Mouse (Mus musculus): ENCODE measurements around the gene Zdhhc9. TPM values are rescaled to one million over a fixed set of nuclear protein-coding genes. Genes with fewer than 3 reads are reported as not detected.

The Zdhhc9 gene
- polyA plus RNA-seq, 1 experiment from 2014 or later: 6.8 TPM

DNA sequence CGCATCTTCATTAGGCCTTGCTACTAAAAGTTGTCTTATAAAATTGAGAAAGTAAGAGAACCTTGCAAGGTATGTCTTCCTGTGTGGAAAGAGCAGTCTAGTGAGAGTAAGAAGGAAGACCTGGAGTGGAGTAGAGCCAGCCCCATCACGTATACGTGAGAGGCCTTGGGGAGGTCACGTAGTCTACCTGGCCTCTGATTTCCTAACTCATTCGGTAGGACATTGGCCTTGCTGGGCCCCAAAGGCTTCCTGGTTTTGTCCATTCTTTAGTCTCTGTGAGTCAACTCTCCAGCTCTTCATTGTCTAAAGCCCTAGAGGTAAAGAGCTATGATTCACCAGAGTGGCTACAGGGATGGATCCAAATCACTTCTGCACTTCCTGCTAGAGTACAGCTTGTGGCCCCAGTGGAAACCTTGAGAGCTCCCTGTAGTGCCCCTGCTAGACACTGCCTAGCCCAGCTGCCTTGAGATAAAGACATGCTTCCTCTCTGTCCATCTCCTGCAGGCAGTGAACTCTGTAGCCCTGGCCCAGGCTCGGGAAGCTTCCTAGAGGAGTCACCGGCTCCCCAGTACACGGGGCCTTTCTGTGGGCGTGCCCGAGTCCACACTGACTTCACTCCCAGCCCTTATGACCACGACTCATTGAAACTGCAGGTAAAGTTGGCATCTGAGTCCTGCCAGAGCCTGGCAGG lies 50.3 kb downstream of the Zdhhc9 start:
- H3K36me3 ChIP-seq: no peaks in the 10 kb centered on the region
- no peaks in the 10 kb centered on the region for H3K9me3 ChIP-seq
- H3K9ac ChIP-seq: no peak overlapping the region
- ATAC-seq (ENCODE audit: low FRiP score, low read depth): no peak
- WGBS: 83% methylated on average over 11 of the region's 11 CpGs
- H3K27ac ChIP-seq: no peak overlapping the region
- H3K4me2 ChIP-seq (replicated peaks): no peak overlapping the region
- no peaks in the 10 kb centered on the region for H3K27me3 ChIP-seq
- H3K4me3 ChIP-seq: no peak overlapping the region
- no peaks in the 10 kb centered on the region for H3K4me1 ChIP-seq

DNA sequence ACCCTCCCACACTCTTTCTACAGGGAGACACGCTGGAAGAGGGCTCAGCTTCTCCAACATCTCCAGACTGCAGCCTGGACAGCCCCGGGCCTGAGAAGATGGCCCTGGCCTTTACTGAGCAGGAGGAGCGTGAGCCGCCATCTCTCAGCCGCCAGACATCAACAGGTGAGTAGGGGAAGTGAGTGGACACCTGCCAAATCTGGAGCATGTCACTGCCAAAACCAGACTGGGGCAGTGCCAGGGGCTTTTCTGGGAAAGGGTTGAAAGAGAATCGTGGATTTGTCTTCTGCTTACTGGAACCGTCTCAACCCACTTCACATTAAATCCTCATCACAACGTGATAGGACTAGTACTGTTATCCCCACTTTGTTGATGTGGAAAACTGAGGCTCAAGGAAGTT lies 51.3 kb downstream of the Zdhhc9 start:
- Histone ChIP-seq H3K4me1 (no peaks in the 10 kb centered on the region), H3K4me2 (replicated peaks) (no peak overlapping the region), H3K9ac (no peak overlapping the region), H3K27me3 (no peaks in the 10 kb centered on the region), H3K4me3 (no peak overlapping the region), H3K9me3 (no peaks in the 10 kb centered on the region), H3K36me3 (no peaks in the 10 kb centered on the region), H3K27ac (no peak overlapping the region)
- WGBS: 83% methylated on average over 8 of the region's 8 CpGs
- ATAC-seq (ENCODE audit: low FRiP score, low read depth): no peak

DNA sequence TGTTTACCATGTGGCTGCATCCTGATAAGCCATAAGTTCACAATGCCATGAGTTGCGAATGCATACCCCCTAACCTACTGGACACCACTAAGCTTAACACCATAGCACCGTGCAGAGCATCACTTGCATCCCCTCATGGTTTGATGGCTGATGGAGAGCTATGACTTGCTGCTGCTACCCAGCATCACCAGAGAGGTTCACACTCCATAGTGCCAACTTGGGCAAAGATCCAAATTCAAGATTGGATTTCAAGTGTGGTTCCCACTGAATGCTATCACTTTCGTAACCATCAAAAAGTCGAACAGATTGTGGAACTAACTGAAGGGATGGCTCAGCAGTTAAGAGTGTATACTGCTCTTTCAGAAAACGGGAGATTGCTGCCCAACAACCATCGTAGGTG lies 53.2 kb downstream of the Zdhhc9 start:
- Histone ChIP-seq H3K36me3 (no peaks in the 10 kb centered on the region), H3K9ac (no peak overlapping the region), H3K4me1 (no peaks in the 10 kb centered on the region), H3K27ac (no peak overlapping the region), H3K4me3 (no peak overlapping the region), H3K27me3 (no peaks in the 10 kb centered on the region), H3K4me2 (replicated peaks) (no peak overlapping the region), H3K9me3 (no peaks in the 10 kb centered on the region)
- 89% methylated on average over 6 of the region's 6 CpGs for WGBS
- no peak for ATAC-seq (ENCODE audit: low FRiP score, low read depth)

DNA sequence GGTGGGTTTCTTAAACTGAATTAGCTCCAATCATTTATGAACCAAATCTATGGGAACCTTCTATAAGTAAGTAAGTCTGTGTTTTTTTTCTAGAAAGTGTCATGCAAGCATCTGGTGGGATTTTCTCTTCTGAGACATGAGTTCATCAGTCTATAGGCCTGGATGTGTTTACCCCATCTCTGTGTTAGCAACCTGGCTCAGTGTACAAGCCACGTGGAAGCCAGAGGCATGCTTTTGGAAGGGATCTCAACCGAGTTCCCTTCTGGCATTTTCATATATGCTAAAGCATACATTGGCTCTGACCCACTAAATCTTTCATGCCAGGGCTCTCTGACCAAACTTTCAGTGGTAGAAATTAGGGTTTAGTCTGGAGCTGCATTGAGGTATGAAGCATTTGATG lies 54.7 kb downstream of the Zdhhc9 start:
- no peak overlapping the region for H3K4me2 ChIP-seq (replicated peaks)
- H3K4me1 ChIP-seq: no peaks in the 10 kb centered on the region
- 68% methylated on average over 2 of the region's 2 CpGs for WGBS
- no peak for ATAC-seq (ENCODE audit: low FRiP score, low read depth)
- no peak overlapping the region for H3K9ac ChIP-seq
- no peak overlapping the region for H3K27ac ChIP-seq
- no peaks in the 10 kb centered on the region for H3K27me3 ChIP-seq
- no peaks in the 10 kb centered on the region for H3K9me3 ChIP-seq
- H3K36me3 ChIP-seq: no peaks in the 10 kb centered on the region
- no peak overlapping the region for H3K4me3 ChIP-seq

DNA sequence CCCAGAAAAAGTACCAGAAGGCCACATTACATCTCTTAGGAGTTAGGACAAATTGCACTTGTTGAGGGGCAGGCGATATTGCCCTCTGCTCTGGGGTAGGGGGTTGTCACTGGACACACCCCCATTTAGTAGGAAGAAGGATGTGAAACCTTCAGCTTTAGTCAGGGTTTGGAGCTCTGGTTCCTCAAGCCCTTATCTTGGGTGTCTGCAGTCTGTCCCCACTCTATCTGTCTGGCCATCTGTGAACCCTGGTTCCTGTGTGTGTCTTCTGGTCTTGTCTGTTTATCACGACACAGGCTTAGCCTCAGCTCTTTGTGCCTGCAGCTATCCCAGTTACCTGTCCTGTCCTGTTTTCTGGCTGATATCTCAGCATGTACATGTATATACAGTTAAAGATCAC lies 55.3 kb downstream of the Zdhhc9 start:
- Histone ChIP-seq H3K36me3 (no peaks in the 10 kb centered on the region), H3K27me3 (no peaks in the 10 kb centered on the region), H3K9ac (no peak overlapping the region), H3K9me3 (no peaks in the 10 kb centered on the region), H3K4me2 (replicated peaks) (no peak overlapping the region), H3K4me1 (no peaks in the 10 kb centered on the region), H3K27ac (no peak overlapping the region), H3K4me3 (no peak overlapping the region)
- no peak for ATAC-seq (ENCODE audit: low FRiP score, low read depth)
- 87% methylated on average over 2 of the region's 2 CpGs for WGBS

DNA sequence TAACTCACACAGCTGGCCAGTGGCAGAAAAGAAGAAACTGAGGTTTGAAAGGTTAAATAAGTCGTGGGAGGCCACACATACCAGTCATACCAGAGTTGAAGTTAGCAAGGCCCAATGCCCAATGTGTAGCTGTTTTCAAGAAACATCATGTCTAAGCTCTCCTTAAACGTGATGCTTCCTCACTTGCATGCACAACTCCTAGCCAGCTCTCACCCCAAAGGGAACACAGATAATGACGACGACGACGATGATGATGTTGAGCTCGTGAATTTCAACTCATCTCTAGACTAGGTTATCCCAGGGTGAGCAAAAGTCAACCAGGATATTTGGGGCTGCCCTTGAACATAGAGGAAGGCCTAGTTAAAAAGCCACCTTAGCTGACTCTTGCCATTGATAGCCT lies 56.6 kb downstream of the Zdhhc9 start:
- ATAC-seq (ENCODE audit: low FRiP score, low read depth): no peak
- Histone ChIP-seq H3K4me3 (no peak overlapping the region), H3K4me1 (no peaks in the 10 kb centered on the region), H3K9ac (no peak overlapping the region), H3K4me2 (replicated peaks) (no peak overlapping the region), H3K27me3 (no peaks in the 10 kb centered on the region), H3K27ac (no peak overlapping the region), H3K36me3 (no peaks in the 10 kb centered on the region), H3K9me3 (no peaks in the 10 kb centered on the region)
- 83% methylated on average over 7 of the region's 7 CpGs for WGBS

DNA sequence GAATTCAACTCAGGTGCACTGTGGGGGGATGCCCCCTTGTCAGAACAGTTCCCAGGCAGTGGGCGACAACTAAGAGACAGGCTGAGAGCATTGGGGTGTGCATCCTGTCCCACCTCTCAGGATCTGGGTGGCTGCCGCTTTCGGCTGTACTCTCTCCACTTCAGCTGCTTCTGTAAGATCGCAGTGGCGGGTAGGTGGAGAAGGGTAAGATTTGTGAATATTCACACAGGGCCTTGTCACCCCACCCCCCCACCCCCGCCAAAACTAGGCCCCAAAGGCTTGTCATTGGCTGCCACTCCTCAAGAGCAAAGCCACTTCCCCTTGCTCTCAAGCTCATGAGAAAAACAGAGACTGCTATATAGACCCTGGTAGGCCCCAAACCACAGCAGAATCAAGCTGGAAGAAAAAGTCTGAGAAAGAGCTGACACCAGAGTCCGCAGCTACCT lies 60.9 kb downstream of the Zdhhc9 start:
- Histone ChIP-seq H3K4me2 (replicated peaks) (no peak overlapping the region), H3K9me3 (no peaks in the 10 kb centered on the region), H3K27ac (no peak overlapping the region), H3K4me1 (0 out of 2 replicates have a peak, but pooled peaks cover 5% of the 10 kb centered on the region), H3K27me3 (no peaks in the 10 kb centered on the region), H3K4me3 (no peak overlapping the region), H3K9ac (no peak overlapping the region), H3K36me3 (no peaks in the 10 kb centered on the region)
- 85% methylated on average over 7 of the region's 7 CpGs for WGBS
- no peak for ATAC-seq (ENCODE audit: low FRiP score, low read depth)

DNA sequence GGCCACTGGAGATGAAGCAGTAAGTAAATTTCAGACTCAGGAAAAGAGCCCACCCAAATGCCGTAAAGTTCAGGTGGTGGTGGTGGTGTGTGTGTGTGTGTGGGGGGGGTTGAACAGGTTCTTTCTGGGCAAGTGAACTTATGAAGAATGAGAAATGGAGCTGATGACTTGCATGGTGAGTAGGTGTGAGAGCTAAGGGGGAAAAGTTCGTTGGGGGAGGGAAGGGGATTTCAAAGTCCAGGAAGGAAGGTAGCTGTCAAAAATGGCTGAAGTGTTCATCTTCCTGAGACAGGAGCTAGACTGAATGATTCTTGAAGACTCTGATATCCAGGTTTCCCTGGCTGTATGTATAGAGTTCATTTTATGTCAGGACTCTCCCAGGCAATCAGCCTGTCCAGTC lies 61.5 kb downstream of the Zdhhc9 start:
- H3K9ac ChIP-seq: no peak overlapping the region
- H3K36me3 ChIP-seq: no peaks in the 10 kb centered on the region
- no peak overlapping the region for H3K4me2 ChIP-seq (replicated peaks)
- 0 out of 2 replicates have a peak, but pooled peaks cover 5% of the 10 kb centered on the region for H3K4me1 ChIP-seq
- 81% methylated on average over 2 of the region's 2 CpGs for WGBS
- no peaks in the 10 kb centered on the region for H3K9me3 ChIP-seq
- H3K27ac ChIP-seq: no peak overlapping the region
- ATAC-seq (ENCODE audit: low FRiP score, low read depth): no peak
- no peak overlapping the region for H3K4me3 ChIP-seq
- no peaks in the 10 kb centered on the region for H3K27me3 ChIP-seq

DNA sequence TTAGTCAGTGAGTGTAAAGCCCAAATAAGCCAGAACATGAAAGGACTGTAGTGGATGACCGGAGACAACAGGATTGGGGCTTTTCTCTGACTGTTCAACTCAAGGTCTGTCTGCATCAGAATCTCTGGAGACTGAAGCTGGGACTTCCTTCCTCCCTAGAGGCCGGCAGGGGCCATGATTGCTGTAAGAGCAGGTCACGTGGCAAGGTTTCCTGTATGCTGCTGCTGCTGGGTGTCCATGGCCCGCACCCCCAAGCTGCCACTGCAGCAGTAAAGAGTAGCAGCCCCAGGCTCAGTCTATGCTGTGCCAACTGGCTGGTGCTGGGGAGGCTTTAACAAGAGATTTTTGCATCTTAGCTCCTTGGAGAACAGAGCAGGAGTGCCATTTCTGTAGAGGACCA lies 62.4 kb downstream of the Zdhhc9 start, which contains the start of gene Sash3:
Gene Sash3 (plus strand): TSS at position 175 of the 400 bp plus-strand sequence.
- no peak within 1 kb of the TSS for H3K4me3 ChIP-seq
- 0 out of 2 replicates have a peak, but pooled peaks cover 5% of the 10 kb centered on the region for H3K4me1 ChIP-seq
- no peak within 1 kb of the TSS for H3K27ac ChIP-seq
- H3K9ac ChIP-seq: no peak within 1 kb of the TSS
- H3K27me3 ChIP-seq: no peaks in the 10 kb centered on the region
- 88% methylated on average over 4 of the region's 4 CpGs for WGBS
- ATAC-seq (ENCODE audit: low FRiP score, low read depth): no peak
- no peaks in the 10 kb centered on the region for H3K36me3 ChIP-seq
- H3K9me3 ChIP-seq: no peaks in the 10 kb centered on the region
- H3K4me2 ChIP-seq (replicated peaks): no peak within 1 kb of the TSS

DNA sequence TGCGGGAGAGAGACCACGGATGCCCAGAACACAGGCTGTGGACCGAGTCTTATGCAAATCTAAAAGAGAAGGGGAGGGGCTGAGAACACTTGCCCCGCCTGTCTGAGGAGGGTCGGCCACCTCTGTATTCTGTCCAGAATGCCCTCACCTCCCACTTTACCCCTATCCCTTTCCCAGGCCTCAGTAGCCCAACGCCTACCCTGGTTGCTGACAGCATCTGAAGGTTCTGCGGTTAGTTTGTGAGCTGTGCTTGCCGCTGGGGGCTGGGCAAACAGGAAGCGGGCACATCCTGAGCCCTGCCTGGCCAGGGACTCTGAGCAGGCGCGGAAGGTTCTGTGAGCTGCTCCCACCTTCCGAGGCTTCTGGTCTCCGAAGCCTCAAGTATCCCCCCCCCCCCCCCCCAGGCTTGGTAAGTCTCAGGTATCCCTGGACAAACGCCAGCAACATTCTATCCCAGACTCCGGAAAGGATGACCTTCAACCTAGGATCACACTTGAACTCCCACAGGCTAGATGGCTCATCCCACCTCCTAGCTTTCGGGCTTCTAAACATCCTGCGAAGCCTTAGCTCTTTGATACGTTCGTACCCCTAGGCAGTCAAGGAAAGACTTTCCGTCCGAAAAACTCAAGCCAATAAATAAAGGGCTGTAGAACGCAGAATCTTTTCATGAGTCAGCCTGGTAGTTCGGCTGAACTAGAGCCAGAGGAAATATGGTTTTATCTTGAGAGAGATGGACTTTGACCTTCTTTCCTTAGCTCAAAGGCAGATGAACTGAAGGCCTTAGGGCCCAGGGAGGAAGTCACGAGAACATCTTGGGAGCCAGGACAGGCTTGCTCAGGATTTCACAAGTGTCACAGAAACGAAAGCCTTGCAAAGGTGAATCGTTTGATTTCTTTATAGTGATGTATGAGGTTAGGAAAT lies 65.0 kb downstream of the Zdhhc9 start:
- Histone ChIP-seq H3K9ac (no peak overlapping the region), H3K27me3 (no peaks in the 10 kb centered on the region), H3K9me3 (no peaks in the 10 kb centered on the region), H3K4me1 (0 out of 2 replicates have a peak, but pooled peaks cover 5% of the 10 kb centered on the region), H3K36me3 (no peaks in the 10 kb centered on the region), H3K4me3 (peak overlapping the region; percentile 31), H3K27ac (no peak overlapping the region), H3K4me2 (replicated peaks) (peak overlapping the region; percentile 54)
- WGBS: 52% methylated on average over 26 of the region's 26 CpGs
- no peak for ATAC-seq (ENCODE audit: low FRiP score, low read depth)

DNA sequence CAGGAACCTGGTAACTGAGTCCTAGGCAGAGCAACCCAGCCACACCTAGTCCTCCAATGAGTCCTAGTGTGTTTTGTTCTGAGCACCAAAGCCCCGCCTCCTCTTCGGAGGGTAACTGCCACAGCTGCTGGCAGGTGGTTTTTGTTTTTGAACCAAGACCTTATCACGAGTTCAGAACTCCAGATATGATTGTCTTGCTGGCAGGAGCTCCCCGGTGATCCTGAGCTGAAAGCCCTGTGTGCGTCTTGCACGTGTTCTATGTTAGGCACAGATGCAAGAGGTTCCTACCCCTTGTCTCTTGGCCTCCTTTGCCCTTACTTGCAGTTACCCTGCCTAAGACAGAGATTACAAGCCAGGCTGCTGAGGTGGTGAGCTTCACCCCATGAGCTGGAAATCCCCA lies 67.2 kb downstream of the Zdhhc9 start:
- Histone ChIP-seq H3K4me3 (no peak overlapping the region), H3K4me2 (replicated peaks) (no peak overlapping the region), H3K9me3 (no peaks in the 10 kb centered on the region), H3K36me3 (no peaks in the 10 kb centered on the region), H3K4me1 (0 out of 2 replicates have a peak, but pooled peaks cover 5% of the 10 kb centered on the region), H3K27me3 (no peaks in the 10 kb centered on the region), H3K9ac (no peak overlapping the region), H3K27ac (no peak overlapping the region)
- 84% methylated on average over 6 of the region's 6 CpGs for WGBS
- no peak for ATAC-seq (ENCODE audit: low FRiP score, low read depth)

DNA sequence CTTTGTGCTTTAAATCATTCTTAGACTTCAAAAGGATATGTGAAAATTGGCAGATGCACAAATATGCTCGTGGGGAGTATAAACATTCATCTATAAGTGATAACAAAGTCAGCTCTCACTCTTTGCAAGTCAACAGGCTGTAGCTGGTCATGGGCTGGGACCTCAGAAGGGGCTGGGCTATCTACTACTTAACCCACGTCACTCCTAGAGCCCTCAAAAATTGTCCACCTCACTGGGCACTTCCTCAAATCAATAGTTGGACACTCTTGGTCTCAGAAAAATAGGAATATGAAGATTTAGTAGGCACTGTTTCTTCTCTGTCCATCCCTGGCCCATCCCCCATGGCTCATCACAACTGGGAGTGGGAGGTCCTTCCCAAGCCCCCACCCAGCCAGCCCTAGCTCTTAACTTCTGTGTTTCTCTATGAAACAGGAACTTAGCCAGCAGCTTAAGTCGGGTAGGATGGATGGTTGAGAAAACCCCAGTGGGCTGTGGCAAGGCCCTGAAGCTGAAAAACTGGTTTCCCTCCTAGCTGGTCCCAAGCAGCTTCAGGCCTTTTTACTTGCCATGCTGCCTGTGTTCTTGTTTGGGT lies 68.3 kb downstream of the Zdhhc9 start:
- no peak overlapping the region for H3K4me2 ChIP-seq (replicated peaks)
- H3K9ac ChIP-seq: no peak overlapping the region
- H3K36me3 ChIP-seq: no peaks in the 10 kb centered on the region
- H3K27ac ChIP-seq: no peak overlapping the region
- ATAC-seq (ENCODE audit: low FRiP score, low read depth): no peak
- no peaks in the 10 kb centered on the region for H3K9me3 ChIP-seq
- WGBS: 56% methylated on average over 3 of the region's 3 CpGs
- 0 out of 2 replicates have a peak, but pooled peaks cover 5% of the 10 kb centered on the region for H3K4me1 ChIP-seq
- no peaks in the 10 kb centered on the region for H3K27me3 ChIP-seq
- no peak overlapping the region for H3K4me3 ChIP-seq

Measured in limb, embryonic 13.5 days (tissue).